Mouse (Mus musculus): ENCODE results near the gene Kif3a. TPM values are rescaled to one million over a fixed set of nuclear protein-coding genes. Genes with fewer than 3 reads are reported as not detected.

Gene Kif3a
- total and polyA plus RNA-seq, 2 experiments from 2014 or later, result 118 to 330 TPM

GRCm38 (mm10) chr11:53521821-53522131, 45.4 kb upstream of the Kif3a start:
- H3K4me1 ChIP-seq (ENCODE audit: insufficient read depth), result peaks cover 14% of the 10 kb centered on the region
- 82% methylated on average over 7 of the region's 7 CpGs for WGBS

GRCm38 (mm10) chr11:53522362-53522761, 44.8 kb upstream of the Kif3a start:
- no peak for DNase-seq
- no peak for TF ChIP-seq CTCF (IDR thresholded peaks at IDR 0.05; ENCODE audit: low read depth)
- Histone ChIP-seq H3K4me3 (ENCODE audit: low read depth, low read length) (no peak overlapping the region), H3K9ac (no peak overlapping the region), H3K9me3 (ENCODE audit: low read length) (no peaks in the 10 kb centered on the region), H3K27ac (ENCODE audit: low read depth, low read length) (no peak overlapping the region), H3K27me3 (ENCODE audit: insufficient read depth, low read length) (no peaks in the 10 kb centered on the region), H3K4me1 (ENCODE audit: insufficient read depth) (peaks cover 14% of the 10 kb centered on the region), H3K4me2 (ENCODE audit: low read depth) (no peak overlapping the region), H3K36me3 (ENCODE audit: insufficient read depth) (no peaks in the 10 kb centered on the region)
- no peak for ATAC-seq
- WGBS, result 95% methylated on average over 3 of the region's 3 CpGs

More at GRCm38 (mm10) chr11:53521821-53522131, 45.4 kb upstream of the Kif3a start:
- H3K4me3 ChIP-seq (ENCODE audit: low read depth, low read length), result peak overlapping the region; percentile 83; the same call in 1 of the 2 replicates
- H3K36me3 ChIP-seq (ENCODE audit: insufficient read depth), result no peaks in the 10 kb centered on the region
- H3K27me3 ChIP-seq (ENCODE audit: insufficient read depth, low read length), result no peaks in the 10 kb centered on the region
- peak overlapping the region; percentile 80; the same call in 1 of the 2 replicates for H3K9ac ChIP-seq
- H3K27ac ChIP-seq (ENCODE audit: low read depth, low read length), result no peak overlapping the region
- no peak for TF ChIP-seq CTCF (IDR thresholded peaks at IDR 0.05; ENCODE audit: low read depth)
- no peak for ATAC-seq
- no peaks in the 10 kb centered on the region for H3K9me3 ChIP-seq (ENCODE audit: low read length)
- H3K4me2 ChIP-seq (ENCODE audit: low read depth), result peak overlapping the region; percentile 73
- DNase-seq, result no peak

GRCm38 (mm10) chr11:53522930-53523329, 44.2 kb upstream of the Kif3a start:
- TF ChIP-seq CTCF (IDR thresholded peaks at IDR 0.05; ENCODE audit: low read depth), result no peak
- 46% methylated on average over 9 of the region's 9 CpGs for WGBS
- Histone ChIP-seq H3K4me3 (ENCODE audit: low read depth, low read length) (no peak overlapping the region), H3K36me3 (ENCODE audit: insufficient read depth) (no peaks in the 10 kb centered on the region), H3K4me1 (ENCODE audit: insufficient read depth) (peaks cover 14% of the 10 kb centered on the region), H3K27ac (ENCODE audit: low read depth, low read length) (no peak overlapping the region), H3K27me3 (ENCODE audit: insufficient read depth, low read length) (no peaks in the 10 kb centered on the region), H3K9me3 (ENCODE audit: low read length) (no peaks in the 10 kb centered on the region), H3K4me2 (ENCODE audit: low read depth) (peak overlapping the region; percentile 15; the same call in 1 of the 2 replicates), H3K9ac (no peak overlapping the region)
- no peak for DNase-seq
- no peak for ATAC-seq

GRCm38 (mm10) chr11:53523545-53524405, 43.4 kb upstream of the Kif3a start:
- H3K9me3 ChIP-seq (ENCODE audit: low read length), result no peaks in the 10 kb centered on the region
- no peak overlapping the region for H3K27ac ChIP-seq (ENCODE audit: low read depth, low read length)
- H3K9ac ChIP-seq, result no peak overlapping the region
- no peaks in the 10 kb centered on the region for H3K27me3 ChIP-seq (ENCODE audit: insufficient read depth, low read length)
- no peaks in the 10 kb centered on the region for H3K36me3 ChIP-seq (ENCODE audit: insufficient read depth)
- peaks cover 16% of the 10 kb centered on the region for H3K4me1 ChIP-seq (ENCODE audit: insufficient read depth)
- ATAC-seq (no peak), DNase-seq (no peak)
- no peak for TF ChIP-seq CTCF (IDR thresholded peaks at IDR 0.05; ENCODE audit: low read depth)
- 87% methylated on average over 14 of the region's 14 CpGs for WGBS
- H3K4me2 ChIP-seq (ENCODE audit: low read depth), result no peak overlapping the region
- no peak overlapping the region for H3K4me3 ChIP-seq (ENCODE audit: low read depth, low read length)

- Histone ChIP-seq H3K4me1 (ENCODE audit: insufficient read depth) (peaks cover 19% of the 10 kb centered on the region), H3K9me3 (ENCODE audit: low read length) (no peaks in the 10 kb centered on the region), H3K27me3 (ENCODE audit: insufficient read depth, low read length) (no peaks in the 10 kb centered on the region), H3K27ac (ENCODE audit: low read depth, low read length) (no peak overlapping the region), H3K4me3 (ENCODE audit: low read depth, low read length) (no peak overlapping the region), H3K4me2 (ENCODE audit: low read depth) (no peak overlapping the region), H3K9ac (no peak overlapping the region), H3K36me3 (ENCODE audit: insufficient read depth) (no peaks in the 10 kb centered on the region)
- TF ChIP-seq CTCF (IDR thresholded peaks at IDR 0.05; ENCODE audit: low read depth), result peak; percentile 61
- no peak for ATAC-seq
- 66% methylated on average over 6 of the region's 6 CpGs for WGBS
- DNase-seq, result no peak
These were observed 42.3 kb upstream of the Kif3a start for GRCm38 (mm10) chr11:53524905-53525304.

GRCm38 (mm10) chr11:53525461-53525860, 41.7 kb upstream of the Kif3a start:
- 62% methylated on average over 4 of the region's 4 CpGs for WGBS
- H3K9ac ChIP-seq, result no peak overlapping the region

More at GRCm38 (mm10) chr11:53525461-53525860, 41.7 kb upstream of the Kif3a start:
- Histone ChIP-seq H3K36me3 (ENCODE audit: insufficient read depth) (no peaks in the 10 kb centered on the region), H3K4me1 (ENCODE audit: insufficient read depth) (peaks cover 19% of the 10 kb centered on the region), H3K4me3 (ENCODE audit: low read depth, low read length) (no peak overlapping the region), H3K27ac (ENCODE audit: low read depth, low read length) (no peak overlapping the region), H3K4me2 (ENCODE audit: low read depth) (no peak overlapping the region), H3K27me3 (ENCODE audit: insufficient read depth, low read length) (no peaks in the 10 kb centered on the region), H3K9me3 (ENCODE audit: low read length) (no peaks in the 10 kb centered on the region)
- DNase-seq (no peak), ATAC-seq (no peak)
- TF ChIP-seq CTCF (IDR thresholded peaks at IDR 0.05; ENCODE audit: low read depth), result no peak
